Mouse (Mus musculus): ENCODE results near the gene Nudt3. TPM values are rescaled to one million over a fixed set of nuclear protein-coding genes. Genes with fewer than 3 reads are reported as not detected.

Gene Nudt3
- total and polyA plus RNA-seq, 3 experiments = 54.4 to 69.2 (median 58.3) TPM

- TF ChIP-seq JUN (IDR thresholded peaks at IDR 0.05; ENCODE audit: insufficient read depth, low read depth, low read length) (no peak), IRF4 (IDR thresholded peaks at IDR 0.05; ENCODE audit: low read depth, low read length) (peak; percentile 55; the same call in 1 of the 2 replicates), ELF1 (IDR thresholded peaks at IDR 0.05; ENCODE audit: low read depth, low read length) (no peak), USF1 (IDR thresholded peaks at IDR 0.05; ENCODE audit: low read depth, low read length) (no peak), E2F4 (IDR thresholded peaks at IDR 0.05; ENCODE audit: insufficient replicate concordance, low read depth, low read length) (no peak), MEF2A (IDR thresholded peaks at IDR 0.05; ENCODE audit: borderline replicate concordance, low read depth, low read length) (0 out of 2 replicates have a peak, but pooled peaks have one; percentile 9)
Measured at GRCm38 (mm10) chr17:27591826-27592564, 31.3 kb downstream of the Nudt3 start (continued).

GRCm38 (mm10) chr17:27588231-27588630 is 35.1 kb downstream of the Nudt3 start:
- Histone ChIP-seq H3K36me3 (replicated peaks in 1 of 2; ENCODE audit: control insufficient read depth in 1 of 2, insufficient read depth in 1 of 2, low read length in 1 of 2) (peaks cover 23 to 86% of the 10 kb centered on the region in 2 experiments), H3K4me3 (replicated peaks in 1 of 3; ENCODE audit: low read depth in 2 of 3, low read length in 2 of 3, poor library complexity in 1 of 3) (no peak overlapping the region), H3K9me3 (replicated peaks; ENCODE audit: low read length) (no peaks in the 10 kb centered on the region), H3K4me2 (ENCODE audit: insufficient read depth, low read depth, poor library complexity, severe bottlenecking) (no peak overlapping the region), H3K27ac (ENCODE audit: insufficient read depth, low read depth) (no peak overlapping the region), H3K9ac (ENCODE audit: insufficient read depth, low read depth) (no peak overlapping the region), H3K79me2 (replicated peaks; ENCODE audit: control insufficient read depth, extremely low read depth, insufficient read depth, poor library complexity, severe bottlenecking) (no peaks in the 10 kb centered on the region), H3K4me1 (ENCODE audit: control insufficient read depth in 1 of 2, insufficient read depth in 2 of 2) (peaks cover 13 to 41% of the 10 kb centered on the region in 2 experiments), H3K27me3 (replicated peaks) (no peaks in the 10 kb centered on the region)
- no peak for TF ChIP-seq HCFC1 (IDR thresholded peaks at IDR 0.05; ENCODE audit: low read depth, low read length)
- no peak for TF ChIP-seq KAT2A (IDR thresholded peaks at IDR 0.05; ENCODE audit: insufficient replicate concordance, low read length)
- TF ChIP-seq TBP (conservative IDR thresholded peaks at IDR 0.05; ENCODE audit: low read depth, low read length) = no peak
- no peak for TF ChIP-seq USF1 (IDR thresholded peaks at IDR 0.05; ENCODE audit: low read depth, low read length)
- TF ChIP-seq E2F4 (IDR thresholded peaks at IDR 0.05; ENCODE audit: insufficient replicate concordance, low read depth, low read length) = no peak
- no peak for TF ChIP-seq CTCF (conservative IDR thresholded peaks at IDR 0.05 in 1 of 2, IDR thresholded peaks at IDR 0.05 in 1 of 2; ENCODE audit: low read depth in 2 of 2, low read length in 2 of 2)
- no peak for TF ChIP-seq JUN (IDR thresholded peaks at IDR 0.05; ENCODE audit: insufficient read depth, low read depth, low read length)
- DNase-seq (ENCODE audit: extremely low read depth) = no peak
- in situ Hi-C loops (cut with MboI; ENCODE audit: low pct_ligation_motif_present, low pct_unique_long_range_greater_than_20kb, low sequenced_read_pairs) = no loop called here
- dilution Hi-C loops (cut with MboI; ENCODE audit: extremely low pct_ligation_motif_present, extremely low pct_unique_long_range_greater_than_20kb, low sequenced_read_pairs) = no loop called here

GRCm38 (mm10) chr17:27587252-27587651 is 36.0 kb downstream of the Nudt3 start:
- DNase-seq (ENCODE audit: extremely low read depth) = no peak
- no peaks in the 10 kb centered on the region for H3K27me3 ChIP-seq (replicated peaks)
- in situ Hi-C loops (cut with MboI; ENCODE audit: low pct_ligation_motif_present, low pct_unique_long_range_greater_than_20kb, low sequenced_read_pairs) = no loop called here
- no peak overlapping the region for H3K4me2 ChIP-seq (ENCODE audit: insufficient read depth, low read depth, poor library complexity, severe bottlenecking)
- no peak overlapping the region for H3K4me3 ChIP-seq (replicated peaks in 1 of 3; ENCODE audit: low read depth in 2 of 3, low read length in 2 of 3, poor library complexity in 1 of 3)
- H3K79me2 ChIP-seq (replicated peaks; ENCODE audit: control insufficient read depth, extremely low read depth, insufficient read depth, poor library complexity, severe bottlenecking) = no peaks in the 10 kb centered on the region
- peaks cover 25 to 88% of the 10 kb centered on the region in 2 experiments for H3K36me3 ChIP-seq (replicated peaks in 1 of 2; ENCODE audit: control insufficient read depth in 1 of 2, insufficient read depth in 1 of 2, low read length in 1 of 2)
- H3K27ac ChIP-seq (ENCODE audit: insufficient read depth, low read depth) = no peak overlapping the region
- H3K4me1 ChIP-seq (ENCODE audit: control insufficient read depth in 1 of 2, insufficient read depth in 2 of 2) = peaks cover 9 to 45% of the 10 kb centered on the region in 2 experiments; a peak in 3 of 4 replicates
- dilution Hi-C loops (cut with MboI; ENCODE audit: extremely low pct_ligation_motif_present, extremely low pct_unique_long_range_greater_than_20kb, low sequenced_read_pairs) = no loop called here
- H3K9me3 ChIP-seq (replicated peaks; ENCODE audit: low read length) = no peaks in the 10 kb centered on the region
- TF ChIP-seq SMC3 (IDR thresholded peaks at IDR 0.05; ENCODE audit: low read depth, low read length) (no peak), ZNF384 (IDR thresholded peaks at IDR 0.05; ENCODE audit: low read depth, low read length) (no peak), CHD1 (IDR thresholded peaks at IDR 0.05; ENCODE audit: low read depth, low read length) (no peak), ELF1 (IDR thresholded peaks at IDR 0.05; ENCODE audit: low read depth, low read length) (no peak)
- no peak overlapping the region for H3K9ac ChIP-seq (ENCODE audit: insufficient read depth, low read depth)
